Mouse (Mus musculus) liver, adult 2 months (tissue): Measurements from ENCODE around the gene Pkp3. TPM values are rescaled to one million over a fixed set of nuclear protein-coding genes. Genes with fewer than 3 reads are reported as not detected.
A peak's percentile ranks its signal among the peaks of the same experiment; 100 is the strongest.

ENCODE experiments used
- DNase-seq: peaks from one replicate; pipeline ENCODE4 v3.0.0-alpha.2; 2011; ENCODE audit warnings: low read depth, low spot score; ENCODE audit errors: extremely low read depth
- H3K27ac ChIP-seq: fragments of 200-500 bp; replicated peaks from 2 replicates; pipeline ENCODE4 v1.5.1; 2012; ENCODE audit warnings: low read depth, mild to moderate bottlenecking, control low read depth, inconsistent platforms, low read length; ENCODE audit not compliant: insufficient read depth
- H3K27me3 ChIP-seq: fragments of 200-500 bp; 2 replicates; pipeline ENCODE4 v1.6.1; 2012; ENCODE audit warnings: mild to moderate bottlenecking, moderate library complexity, low read length, inconsistent platforms; ENCODE audit not compliant: control insufficient read depth, insufficient read depth
- H3K36me3 ChIP-seq: fragments of 200-500 bp; 2 replicates; pipeline ENCODE4 v1.6.1; 2012; ENCODE audit warnings: low read length, inconsistent platforms; ENCODE audit not compliant: control insufficient read depth, insufficient read depth
- H3K4me1 ChIP-seq: fragments of 200-500 bp; 2 replicates; pipeline ENCODE4 v1.6.1; 2011; ENCODE audit warnings: low read length; ENCODE audit not compliant: control insufficient read depth, insufficient read depth
- H3K4me3 ChIP-seq: fragments of 200-500 bp; 2 replicates; pipeline ENCODE4 v1.5.1; 2011; ENCODE audit warnings: low read depth, mild to moderate bottlenecking, control low read depth, low read length, moderate library complexity; ENCODE audit not compliant: insufficient read depth
- H3K79me2 ChIP-seq: fragments of 200-500 bp; 2 replicates; pipeline ENCODE4 v1.6.1; 2012; ENCODE audit warnings: inconsistent platforms, mild to moderate bottlenecking, low read length, moderate library complexity; ENCODE audit not compliant: control insufficient read depth, insufficient read depth
- H3K9ac ChIP-seq: fragments of 200-500 bp; 2 replicates; pipeline ENCODE4 v1.6.1; 2012; ENCODE audit warnings: low read depth, mild to moderate bottlenecking, control low read depth, inconsistent platforms, low read length
- CTCF ChIP-seq: fragments of 200-500 bp; IDR thresholded peaks from 2 replicates; pipeline ENCODE4 v1.5.1; 2011; ENCODE audit warnings: low read depth, low read length, control low read depth
- POLR2A ChIP-seq: fragments of 200-500 bp; IDR thresholded peaks from 2 replicates; pipeline ENCODE4 v1.6.1; 2011; ENCODE audit warnings: low read length, control low read depth; ENCODE audit not compliant: insufficient read depth; ENCODE audit errors: extremely low read depth
- WGBS: fragments of 180-500 bp; shearing (Covaris S2); methylation state at CpG from one replicate; pipeline ENCODE4 v1.1.7; 2018; 5-methylcytosine and 5-hydroxymethylcytosine counted together
- polyA plus RNA-seq: library from polyadenylated mRNA; depleted of rRNA; stranded (reverse); fragments of >200 nt; gene quantifications from 2 replicates; pipeline ENCODE4 v1.2.3, GENCODE M21; 2012
- total RNA-seq: library from RNA; depleted of rRNA; stranded (reverse); fragments of >200 nt; gene quantifications from 2 replicates; pipeline ENCODE4 v1.2.3, GENCODE M21; 2014

Gene Pkp3
- total and polyA plus RNA-seq, 2 experiments = 0.83 to 2.0 TPM

GRCm38 (mm10) chr7:141046931-141047580 lies 31.0 kb upstream of the Pkp3 start:
- Histone ChIP-seq H3K9ac (peak overlapping the region; percentile 13), H3K27me3 (no peaks in the 10 kb centered on the region), H3K36me3 (no peaks in the 10 kb centered on the region), H3K79me2 (no peaks in the 10 kb centered on the region), H3K4me3 (no peak overlapping the region), H3K27ac (peak overlapping the region; percentile 74), H3K4me1 (peaks cover 11% of the 10 kb centered on the region)
- WGBS = 76% methylated on average over 6 of the region's 6 CpGs
- no peak for TF ChIP-seq POLR2A
- TF ChIP-seq CTCF = no peak
- no peak for DNase-seq

GRCm38 (mm10) chr7:141047581-141048225 lies 30.3 kb upstream of the Pkp3 start:
- H3K27ac ChIP-seq = peak overlapping the region; percentile 93
- H3K36me3 ChIP-seq = no peaks in the 10 kb centered on the region
- 4% methylated on average over 15 of the region's 19 CpGs for WGBS
- TF ChIP-seq POLR2A (peak; percentile 66), CTCF (no peak)
- H3K27me3 ChIP-seq = no peaks in the 10 kb centered on the region
- DNase-seq = peak; percentile 87
- H3K4me3 ChIP-seq = peak overlapping the region; percentile 47
- H3K79me2 ChIP-seq = no peaks in the 10 kb centered on the region
- H3K4me1 ChIP-seq = peaks cover 11% of the 10 kb centered on the region
- peak overlapping the region; percentile 79 for H3K9ac ChIP-seq

DNA sequence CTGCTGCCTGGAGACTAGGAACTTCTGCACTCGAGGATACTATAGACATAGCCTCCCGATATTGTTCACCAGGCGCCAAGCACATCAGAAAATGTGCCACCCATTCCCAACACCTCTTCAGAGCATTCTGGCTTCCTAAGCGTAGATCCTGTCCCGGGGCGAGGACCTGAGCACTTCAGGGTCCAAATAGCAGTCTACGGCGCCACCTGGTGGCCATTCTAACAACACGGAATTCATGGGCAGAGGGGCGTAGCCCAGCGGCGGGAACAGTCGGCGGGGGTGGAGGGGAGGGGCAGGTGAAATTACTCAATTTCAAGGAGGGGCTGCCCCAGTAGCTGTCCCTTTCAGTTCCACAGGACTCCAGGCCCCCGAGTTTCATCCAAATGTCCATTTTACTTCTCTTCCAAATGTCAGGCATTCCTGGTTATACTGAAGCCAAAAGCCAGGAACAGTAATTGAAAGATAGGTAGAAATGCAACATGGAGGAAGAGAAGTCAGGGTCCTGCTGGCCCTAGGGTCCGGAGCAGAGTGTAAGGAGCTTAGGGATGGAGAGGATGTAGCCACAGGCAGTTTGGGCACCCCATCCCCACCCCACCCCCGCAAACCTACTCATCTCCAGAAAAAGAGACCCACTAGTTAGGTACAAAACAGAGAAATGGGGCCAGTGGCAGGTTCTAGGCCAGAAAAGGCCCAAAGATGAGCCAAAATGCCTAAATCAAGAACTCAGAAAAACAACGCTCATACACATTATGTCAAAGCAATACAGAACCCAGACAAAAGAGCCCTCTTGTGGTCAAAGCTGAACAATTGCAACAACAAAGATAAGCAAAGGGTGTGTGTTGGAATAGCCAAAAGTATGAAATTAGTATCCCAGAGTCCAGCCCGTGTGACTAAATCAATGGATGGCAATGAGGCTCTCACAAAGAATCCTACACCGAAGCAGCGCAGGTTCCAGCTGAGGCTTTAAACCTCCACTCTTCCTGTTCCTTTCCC lies 29.5 kb upstream of the Pkp3 start:
- Histone ChIP-seq H3K27me3 (no peaks in the 10 kb centered on the region), H3K27ac (peak overlapping the region; percentile 93), H3K36me3 (no peaks in the 10 kb centered on the region), H3K9ac (peak overlapping the region; percentile 79), H3K4me1 (peaks cover 15% of the 10 kb centered on the region), H3K79me2 (no peaks in the 10 kb centered on the region), H3K4me3 (peak overlapping the region; percentile 47)
- DNase-seq = peak; percentile 79
- 2% methylated on average over 21 of the region's 21 CpGs for WGBS
- TF ChIP-seq CTCF = peak; percentile 93
- no peak for TF ChIP-seq POLR2A

DNA sequence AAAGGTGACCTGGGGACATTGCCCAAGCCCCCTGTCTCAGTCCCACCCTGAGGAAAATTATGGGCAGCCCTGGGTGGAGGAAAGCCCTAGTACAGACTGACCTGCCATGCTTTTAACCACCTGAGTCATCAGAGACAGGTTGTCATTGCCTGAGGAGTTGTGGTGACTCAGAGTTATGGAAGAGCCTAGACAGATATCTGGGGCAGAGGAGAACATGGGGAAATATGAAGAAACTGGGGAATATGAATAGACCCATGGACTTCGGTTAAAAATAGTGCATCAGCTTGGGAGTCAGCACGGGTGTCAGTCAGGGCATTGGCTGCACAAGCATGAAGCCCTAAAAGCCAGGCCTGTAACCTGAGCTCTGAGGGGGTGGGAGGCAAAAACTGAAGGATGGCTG lies 28.7 kb upstream of the Pkp3 start:
- Histone ChIP-seq H3K79me2 (no peaks in the 10 kb centered on the region), H3K4me3 (no peak overlapping the region), H3K9ac (no peak overlapping the region), H3K36me3 (no peaks in the 10 kb centered on the region), H3K4me1 (peaks cover 15% of the 10 kb centered on the region), H3K27ac (peak overlapping the region; percentile 32), H3K27me3 (no peaks in the 10 kb centered on the region)
- no peak for DNase-seq
- TF ChIP-seq CTCF (no peak), POLR2A (no peak)
- 61% methylated on average over 2 of the region's 2 CpGs for WGBS

DNA sequence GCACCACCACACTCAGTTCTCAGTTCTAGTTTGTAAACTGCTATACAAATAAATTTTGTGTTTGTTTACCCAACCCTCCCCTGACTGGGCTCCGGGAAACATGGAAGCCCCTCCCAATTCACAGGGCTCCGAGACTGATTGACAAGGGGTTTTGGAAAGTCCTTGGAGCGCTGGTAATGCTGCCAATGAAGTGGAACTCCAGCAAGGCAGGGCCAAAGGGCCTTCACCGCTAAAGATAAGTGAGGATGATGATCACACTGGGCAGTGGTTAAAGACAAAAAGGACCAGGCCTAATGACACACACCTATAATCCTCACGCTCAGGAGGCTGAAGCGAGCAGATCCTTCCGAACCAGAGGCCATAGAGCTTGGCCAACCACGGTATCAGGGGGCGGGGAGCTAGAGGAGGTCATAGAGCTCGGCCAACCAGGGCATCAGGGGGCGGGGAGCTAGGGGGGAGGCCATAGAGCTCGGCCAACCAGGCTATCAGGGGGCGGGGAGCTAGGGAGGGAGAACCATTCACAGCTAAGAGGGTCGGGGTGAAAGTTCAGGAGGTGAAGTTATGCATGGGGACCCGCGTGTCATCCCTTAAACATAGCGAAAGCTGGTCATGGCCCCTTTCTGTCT lies 26.8 kb upstream of the Pkp3 start:
- 21% methylated on average over 17 of the region's 17 CpGs for WGBS
- peak overlapping the region; percentile 73 for H3K9ac ChIP-seq
- peak; percentile 91 for DNase-seq
- peaks cover 15% of the 10 kb centered on the region for H3K4me1 ChIP-seq
- H3K36me3 ChIP-seq = no peaks in the 10 kb centered on the region
- H3K4me3 ChIP-seq = peak overlapping the region; percentile 44; the same call in 1 of the 2 replicates
- H3K27me3 ChIP-seq = no peaks in the 10 kb centered on the region
- peak overlapping the region; percentile 97 for H3K27ac ChIP-seq
- no peaks in the 10 kb centered on the region for H3K79me2 ChIP-seq
- no peak for TF ChIP-seq CTCF
- peak; percentile 20; the same call in 1 of the 2 replicates for TF ChIP-seq POLR2A
